Mouse (Mus musculus): ENCODE data around the gene Mypop.
A peak's percentile ranks its signal among the peaks of the same experiment; 100 is the strongest.

Gene Mypop

GRCm38 (mm10) chr7:19022189-19022958 lies 31.3 kb downstream of the Mypop start:
- DNase-seq, result no peak

- peak; percentile 62 for DNase-seq
Observed at GRCm38 (mm10) chr7:19023357-19023814, 32.3 kb downstream of the Mypop start, which contains the start of gene Foxa3. Gene Foxa3, minus strand, starts transcription at chr7:19023538.

- peak; percentile 93 for DNase-seq
Observed at GRCm38 (mm10) chr7:19024096-19024506, 33.1 kb downstream of the Mypop start, which contains the start of gene Sympk. Gene Sympk, plus strand, starts transcription at chr7:19024377.

- peak; percentile 61 for DNase-seq
Observed at GRCm38 (mm10) chr7:19024581-19025255, 33.7 kb downstream of the Mypop start.

- no peak for DNase-seq
Observed at GRCm38 (mm10) chr7:19028067-19028466, 37.0 kb downstream of the Mypop start.

GRCm38 (mm10) chr7:19029084-19029653 lies 38.1 kb downstream of the Mypop start:
- no peak for DNase-seq

- DNase-seq, result no peak
Observed at GRCm38 (mm10) chr7:19031641-19032040, 40.6 kb downstream of the Mypop start.

GRCm38 (mm10) chr7:19044616-19045015 lies 53.6 kb downstream of the Mypop start:
- no peak for DNase-seq

GRCm38 (mm10) chr7:19046286-19047069 lies 55.4 kb downstream of the Mypop start:
- DNase-seq, result peak; percentile 69

GRCm38 (mm10) chr7:19048006-19048527 lies 57.0 kb downstream of the Mypop start:
- no peak for DNase-seq

GRCm38 (mm10) chr7:19049252-19049651 lies 58.2 kb downstream of the Mypop start:
- DNase-seq, result no peak

GRCm38 (mm10) chr7:19050172-19050571 lies 59.1 kb downstream of the Mypop start:
- DNase-seq, result no peak

- DNase-seq, result no peak
Observed at GRCm38 (mm10) chr7:19051161-19051560, 60.1 kb downstream of the Mypop start.
